Mouse (Mus musculus) stomach, embryonic 14.5 days (tissue): ENCODE data around the gene Slc38a9. TPM values are rescaled to one million over a fixed set of nuclear protein-coding genes. Genes with fewer than 3 reads are reported as not detected.

Experiments
- polyA plus RNA-seq: library from polyadenylated mRNA; unstranded; fragments of >200 nt; fragmentation: Nextera tagmentation; extraction: Ambion mirVana; gene quantifications from 2 replicates; pipeline ENCODE4 v1.2.1, GENCODE M21; 2014

Slc38a9 gene
- polyA plus RNA-seq, 1 experiment from 2014 or later = 18.1 TPM

Other genes starting within 250 kb of the Slc38a9 start
- 48.8 and 49.5 TPM in 2 replicates for gene Il6st, start 196.7 kb upstream of the Slc38a9 start, polyA plus RNA-seq
- gene Il31ra, start 66.4 kb upstream of the Slc38a9 start, polyA plus RNA-seq = 0.22 and 0.27 TPM in 2 replicates
- 0.49 and 1.7 TPM in 2 replicates for gene Ddx4, start 8.3 kb upstream of the Slc38a9 start, polyA plus RNA-seq
- gene Plpp1, start 140.0 kb downstream of the Slc38a9 start, polyA plus RNA-seq = 97.1 and 98.9 TPM in 2 replicates